Mouse (Mus musculus): ENCODE measurements at regions not wholly inside any gene's neighbourhood (a gene's known extent, or its start where the extent isn't known, plus 50 kb on each side); places are given as distances from the start of the nearest gene placed in this dataset.

DNA sequence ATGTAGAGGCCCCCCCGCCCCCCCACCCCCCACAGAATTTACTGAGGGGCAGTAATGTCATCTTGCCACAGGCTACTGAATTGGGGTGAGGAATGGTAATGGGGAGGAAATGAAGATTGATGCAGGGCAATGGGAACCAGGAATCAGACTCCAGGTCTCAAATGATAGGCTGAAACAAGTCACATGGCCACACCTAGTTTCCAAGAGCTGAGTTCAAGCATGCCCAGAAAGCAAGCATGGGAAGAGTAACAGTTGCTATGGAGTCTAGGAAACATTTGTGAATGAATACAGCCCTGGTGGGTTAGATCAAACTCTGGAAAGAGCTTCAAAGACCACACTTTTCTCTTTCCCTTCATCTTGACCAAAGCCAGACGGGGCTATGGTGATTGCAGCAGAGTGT lies 104.3 kb upstream of the Ptch1 start:
- TF ChIP-seq CTCF (IDR thresholded peaks at IDR 0.05) (no peak), EP300 (IDR thresholded peaks at IDR 0.05) (no peak)

Measured in lung, postnatal 0 days (tissue).